Mouse (Mus musculus) gastrocnemius, postnatal 10 days (tissue): Measurements from ENCODE around the gene Golim4. TPM values are rescaled to one million over a fixed set of nuclear protein-coding genes. Genes with fewer than 3 reads are reported as not detected.
"Not testable (repeated sequence)": the region's sequence is repeated elsewhere in the genome, so short reads cannot be mapped to it uniquely, and the experiment has no call there.

Experiments
- DNase-seq: peaks from one replicate; pipeline ENCODE4 v3.0.0; 2021; ENCODE audit warnings: mixed read lengths
- long read RNA-seq, 2 experiments: library from polyadenylated mRNA; stranded (forward); transcript quantifications; one replicate each; pipeline ENCODE4 v2.0.0; 2021
- total RNA-seq, 2 experiments: library from RNA; stranded (reverse); gene quantifications; 2 replicates each; pipeline ENCODE4 v1.2.3; 2021

Gene Golim4
- total RNA-seq: 10 to 100 TPM; 36.3 to 49.2 TPM
- long read RNA-seq, experiment 1, full-length matches to known transcripts: 45 of 50 reads
- long read RNA-seq, experiment 1, partial matches to known transcripts: 3 of 50 reads
- long read RNA-seq, experiment 1, other reads (novel, unspliced or antisense): 2 of 50 reads
- long read RNA-seq, experiment 2, full-length matches to known transcripts: 31 of 34 reads
- long read RNA-seq, experiment 2, partial matches to known transcripts: 1 of 34 reads
- long read RNA-seq, experiment 2, other reads (novel, unspliced or antisense): 2 of 34 reads

- peak; percentile 93 for DNase-seq
Measured at GRCm38 (mm10) chr3:75956551-75957302, at the start of gene Golim4. TSS of gene Golim4 (minus strand) at chr3:75956949.

- DNase-seq: no peak
Measured at GRCm38 (mm10) chr3:76005621-76006020, 48.9 kb upstream of the Golim4 start.

- DNase-seq: no peak
Measured at GRCm38 (mm10) chr3:76001156-76001555, 44.4 kb upstream of the Golim4 start.

DNA sequence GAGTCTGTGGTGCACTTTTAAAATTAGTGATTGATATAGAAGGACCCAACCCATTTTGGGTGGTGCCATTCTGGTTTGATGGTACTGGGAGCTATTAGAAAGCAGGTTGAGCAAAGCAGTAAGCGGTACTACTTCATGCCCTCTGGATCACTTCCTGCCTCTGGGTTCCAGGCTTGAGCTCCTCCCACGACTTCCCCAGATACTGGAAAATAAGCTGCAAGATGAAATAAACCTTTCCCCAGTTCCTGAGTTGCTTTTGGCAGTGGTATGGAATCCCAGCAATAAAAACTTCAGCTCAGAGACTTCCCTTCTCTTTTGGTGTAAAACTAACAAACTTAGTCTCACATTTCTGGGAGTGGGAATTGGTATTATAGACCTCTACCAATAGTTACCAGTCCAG, 43.7 kb upstream of the Golim4 start:
- no peak for DNase-seq

DNA sequence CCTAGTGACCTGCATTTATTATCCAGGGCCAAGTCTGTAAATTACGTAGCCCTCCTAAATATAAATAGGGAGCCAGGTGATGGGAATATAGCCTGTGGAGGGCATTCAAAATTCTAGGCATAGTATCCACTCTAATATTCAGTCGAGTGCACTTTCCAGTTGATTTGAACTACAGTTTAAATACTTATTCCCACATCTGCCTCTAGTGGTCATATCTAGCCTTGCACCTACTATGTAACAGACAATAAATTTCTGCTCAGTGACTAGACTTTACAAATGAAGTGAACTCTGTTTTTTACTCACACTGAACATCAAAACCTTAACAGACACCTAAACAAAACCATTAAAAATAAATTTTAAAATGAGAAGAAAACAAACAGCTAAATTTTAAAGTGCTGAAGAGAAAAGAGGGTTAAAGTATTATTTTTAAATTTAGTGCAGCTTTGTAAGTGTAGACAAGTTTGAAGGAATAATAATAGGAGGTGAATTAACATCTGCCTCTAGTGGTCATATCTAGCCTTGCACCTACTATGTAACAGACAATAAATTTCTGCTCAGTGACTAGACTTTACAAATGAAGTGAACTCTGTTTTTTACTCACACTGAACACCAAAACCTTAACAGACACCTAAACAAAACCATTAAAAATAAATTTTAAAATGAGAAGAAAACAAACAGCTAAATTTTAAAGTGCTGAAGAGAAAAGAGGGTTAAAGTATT, 24.4 kb upstream of the Golim4 start:
- DNase-seq: not testable (repeated sequence)

DNA sequence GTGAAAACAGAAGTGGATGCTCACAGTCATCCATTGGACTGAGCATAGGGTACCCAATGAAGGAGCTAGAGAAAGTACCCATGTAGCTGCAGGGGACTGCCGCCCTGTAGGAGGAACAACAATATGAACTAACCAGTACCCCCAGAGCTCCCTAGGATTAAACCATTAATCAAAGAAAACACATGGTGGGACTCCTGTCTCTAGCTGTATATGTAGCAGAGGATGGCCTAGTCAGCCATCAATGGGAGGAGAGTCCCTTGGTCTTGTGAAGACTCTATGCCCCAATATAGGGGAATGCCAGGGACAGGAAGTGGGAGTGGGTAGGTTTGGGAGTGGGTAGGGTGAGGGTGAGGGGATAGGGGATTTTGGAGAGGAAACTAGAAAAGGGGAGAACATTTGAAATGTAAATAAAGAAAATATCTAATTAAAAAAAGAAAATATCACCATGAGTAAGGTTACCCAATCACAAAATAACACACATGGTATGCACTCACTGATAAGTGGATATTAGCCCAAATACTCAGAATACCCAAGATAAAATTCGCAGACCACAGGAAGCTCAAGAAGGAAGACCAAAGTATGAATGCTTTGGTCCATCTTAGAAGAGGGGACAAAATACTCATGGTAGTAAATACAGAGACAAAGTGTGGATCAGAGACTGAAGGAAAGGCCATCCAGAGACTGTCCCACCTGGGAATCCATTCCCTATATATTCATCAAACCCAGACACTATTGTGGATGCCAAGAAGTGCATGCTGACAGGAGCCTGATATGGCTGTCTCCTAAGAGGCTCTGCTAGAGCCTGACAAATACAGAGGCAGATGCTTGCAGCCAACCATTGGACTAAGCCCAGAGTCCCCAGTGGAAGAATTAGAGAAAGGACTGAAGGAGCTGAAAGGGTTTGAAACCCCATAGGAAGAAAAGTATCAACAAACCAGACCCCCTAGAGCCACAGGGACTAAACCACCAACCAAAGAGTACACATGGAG, 6.3 kb upstream of the Golim4 start:
- not testable (repeated sequence) for DNase-seq

DNA sequence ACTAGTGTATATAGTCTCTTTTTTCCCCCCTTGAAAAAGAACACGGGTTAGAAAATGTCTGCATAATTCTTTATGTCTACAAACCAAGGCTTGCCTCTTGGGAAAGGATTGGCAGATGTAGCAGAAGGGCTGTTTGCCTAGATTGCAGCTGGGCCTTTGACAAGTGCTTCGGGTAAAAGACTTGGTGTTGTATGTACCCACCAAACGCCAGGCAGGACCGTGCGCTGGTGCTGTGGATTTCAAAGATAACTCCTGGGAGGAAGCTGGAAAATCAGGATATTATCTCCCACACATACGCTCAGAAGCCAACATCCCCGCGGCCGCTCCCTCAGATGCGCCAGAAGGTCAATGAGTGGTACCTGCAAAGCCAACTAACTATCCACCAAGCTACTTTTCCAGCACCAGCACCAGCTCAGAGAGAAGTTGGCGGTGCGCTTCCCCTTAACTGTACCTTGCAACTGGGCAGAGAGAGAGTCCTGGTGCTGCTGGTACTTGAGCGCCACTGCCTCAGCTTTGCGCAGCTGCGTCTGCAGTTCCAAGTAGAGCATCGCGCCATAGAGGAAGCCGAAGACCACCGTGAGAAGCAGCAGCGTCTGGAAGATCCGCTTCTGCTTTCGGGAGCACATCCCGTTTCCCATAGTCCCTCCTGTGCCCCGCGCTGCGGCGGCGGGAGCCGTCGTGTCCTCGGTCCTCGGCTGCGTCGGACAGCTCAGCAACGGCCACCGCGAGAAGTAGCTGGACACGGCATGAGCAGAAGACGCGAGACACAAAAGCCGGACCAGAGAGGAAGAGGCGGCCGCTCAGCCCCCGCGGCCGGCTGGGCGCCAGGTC, 873 bp downstream of the Golim4 start:
- no peak for DNase-seq

DNA sequence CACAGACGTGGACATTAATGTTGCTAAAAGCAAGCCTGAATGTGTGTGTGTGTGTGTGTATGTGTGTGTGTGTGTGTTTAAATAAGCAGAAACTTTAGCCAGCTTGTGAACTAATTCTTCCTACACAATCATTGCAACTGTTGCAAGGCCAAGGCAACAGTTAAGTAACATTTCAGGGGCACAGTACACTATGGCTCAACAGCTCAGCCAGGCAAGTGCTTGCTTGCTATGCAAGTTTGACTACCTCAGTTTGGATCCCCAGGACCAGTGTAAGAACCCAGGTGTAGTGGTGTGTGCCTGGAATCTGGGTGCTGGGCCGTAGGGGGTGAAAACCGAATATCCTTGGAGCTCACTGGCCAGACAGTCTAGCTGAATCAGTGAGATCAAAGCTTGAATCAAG, 2.6 kb downstream of the Golim4 start:
- DNase-seq: no peak

GRCm38 (mm10) chr3:75952328-75953060, 4.3 kb downstream of the Golim4 start:
- no peak for DNase-seq

GRCm38 (mm10) chr3:75950897-75951296, 5.9 kb downstream of the Golim4 start:
- no peak for DNase-seq

DNA sequence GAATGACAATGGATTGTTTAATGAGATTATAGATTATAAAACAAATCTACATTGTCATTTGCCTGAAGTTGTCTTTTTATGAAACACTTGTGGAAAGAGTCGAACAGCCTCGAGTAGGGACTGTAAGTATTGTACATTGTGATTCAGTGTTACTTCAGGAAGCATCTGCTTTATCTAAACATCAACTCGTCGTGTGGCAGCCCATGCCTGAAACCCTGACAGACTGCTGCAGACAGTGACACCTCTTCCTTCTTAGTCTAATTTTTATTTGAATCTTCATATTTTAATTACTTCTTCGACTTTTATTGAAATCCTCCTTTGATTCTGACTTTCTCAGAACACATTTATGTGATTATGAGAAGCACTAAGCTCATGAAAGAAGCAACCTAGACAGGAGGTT, 7.4 kb downstream of the Golim4 start:
- DNase-seq: no peak

DNA sequence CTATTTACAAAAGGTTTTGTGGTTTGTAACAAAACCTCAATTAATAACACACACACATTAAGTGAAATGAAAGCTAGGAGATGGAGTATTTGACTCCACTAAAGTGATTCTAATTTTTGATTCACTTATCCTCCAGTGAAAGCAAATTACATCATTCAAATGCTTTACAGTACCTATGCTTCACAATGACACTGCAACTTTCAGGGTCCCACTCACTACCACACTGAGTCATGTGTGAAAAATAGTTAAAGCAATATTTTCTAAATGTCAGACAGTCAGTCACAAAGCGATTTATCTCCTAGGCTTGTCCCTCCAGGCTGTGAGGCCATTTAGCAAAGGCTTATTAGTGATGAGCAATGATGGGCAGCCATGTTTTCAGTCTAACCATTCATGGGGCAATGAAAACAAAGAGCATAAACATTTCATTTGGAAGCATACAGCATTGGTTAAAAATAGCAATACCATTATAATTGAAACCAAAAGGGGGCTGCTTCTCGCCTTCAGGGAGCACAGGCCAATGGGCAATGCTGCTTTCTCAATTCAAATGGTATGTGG, 8.1 kb downstream of the Golim4 start:
- no peak for DNase-seq

DNA sequence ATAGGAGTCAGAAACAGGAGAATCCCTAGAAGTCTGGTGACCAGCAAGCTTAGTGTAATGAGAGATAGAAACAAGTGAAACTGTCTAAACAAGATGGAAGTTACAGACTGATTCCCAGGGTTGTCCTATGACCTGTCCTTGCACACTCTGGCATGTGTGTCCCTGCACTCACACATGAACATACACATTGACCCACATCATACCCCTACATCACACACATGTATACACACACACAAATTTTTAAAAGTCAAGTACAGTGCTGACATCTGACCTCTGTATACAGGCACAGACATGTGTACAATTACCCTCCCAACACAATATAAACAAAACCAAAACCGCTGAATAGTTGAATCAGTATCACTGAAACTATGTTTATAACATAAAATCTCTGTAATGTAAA, 8.7 kb downstream of the Golim4 start:
- DNase-seq: no peak

DNA sequence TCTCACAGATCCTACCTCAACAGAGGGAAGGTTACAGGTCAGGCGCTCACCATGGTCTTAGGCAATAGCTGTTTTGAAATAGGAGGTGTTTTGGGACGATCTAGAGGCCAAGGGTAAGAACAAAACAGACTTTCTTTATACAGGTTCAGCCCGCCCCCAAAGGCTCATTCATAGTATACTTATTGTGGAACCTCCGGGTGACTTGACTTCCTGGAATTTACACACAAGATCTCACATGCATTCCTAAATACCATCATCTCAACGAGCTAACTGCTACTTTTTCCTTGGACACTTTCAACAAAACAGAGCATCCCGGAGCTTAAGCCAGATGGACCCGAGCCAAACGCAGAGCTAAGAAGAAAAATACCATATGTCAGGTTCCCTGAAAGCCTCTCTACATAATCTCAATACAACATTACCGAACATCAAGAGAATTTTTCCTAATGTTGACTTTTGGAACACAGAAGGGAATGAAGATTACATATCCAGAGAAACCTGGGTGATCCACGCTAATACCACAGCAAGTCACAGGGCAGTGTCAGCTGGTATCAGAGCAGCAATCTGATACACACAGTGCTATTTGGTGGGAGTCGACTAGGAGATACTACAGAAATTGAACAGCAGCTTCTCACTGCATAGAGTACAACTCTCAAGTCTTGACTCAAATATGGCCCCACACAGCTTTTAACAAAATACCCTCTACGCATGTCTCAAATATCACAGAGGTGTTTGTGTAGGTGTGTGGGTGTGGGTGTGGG, 14.3 kb downstream of the Golim4 start:
- no peak for DNase-seq

- no peak for DNase-seq
Measured at GRCm38 (mm10) chr3:75941864-75942263, 14.9 kb downstream of the Golim4 start.

DNA sequence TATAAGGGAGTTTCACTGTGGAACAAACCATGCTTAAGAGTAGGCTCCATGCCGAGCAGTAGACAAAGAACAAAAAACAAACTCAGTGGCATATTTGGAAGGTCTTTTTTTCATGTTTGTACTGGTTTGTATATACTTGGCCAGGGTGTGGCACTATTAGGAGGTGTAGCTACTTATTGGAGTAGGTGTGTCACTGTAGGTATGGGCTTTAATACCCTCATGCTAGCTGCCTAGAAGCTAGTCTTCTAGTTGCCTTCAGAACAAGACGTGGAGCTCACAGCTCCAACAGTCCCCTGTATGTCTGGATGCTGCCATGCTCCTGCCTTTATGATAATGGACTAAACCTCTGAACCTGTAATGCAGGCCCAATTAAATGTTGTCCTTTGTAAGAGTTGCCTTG, 20.6 kb downstream of the Golim4 start:
- DNase-seq: no peak

- no peak for DNase-seq
Measured at GRCm38 (mm10) chr3:75930659-75931225, 26.0 kb downstream of the Golim4 start.

- DNase-seq: no peak
Measured at GRCm38 (mm10) chr3:75929926-75930548, 26.7 kb downstream of the Golim4 start.
